Mouse (Mus musculus) mature B cell (primary cell): ENCODE measurements around the gene Mrpl47.

Experiments
- in situ Hi-C: fragments of 300-500 bp; cut with MboI; formaldehyde crosslinking; loops from 2 replicates; pipeline ENCODE4 v1.14.3; 2019

The Mrpl47 gene

DNA sequence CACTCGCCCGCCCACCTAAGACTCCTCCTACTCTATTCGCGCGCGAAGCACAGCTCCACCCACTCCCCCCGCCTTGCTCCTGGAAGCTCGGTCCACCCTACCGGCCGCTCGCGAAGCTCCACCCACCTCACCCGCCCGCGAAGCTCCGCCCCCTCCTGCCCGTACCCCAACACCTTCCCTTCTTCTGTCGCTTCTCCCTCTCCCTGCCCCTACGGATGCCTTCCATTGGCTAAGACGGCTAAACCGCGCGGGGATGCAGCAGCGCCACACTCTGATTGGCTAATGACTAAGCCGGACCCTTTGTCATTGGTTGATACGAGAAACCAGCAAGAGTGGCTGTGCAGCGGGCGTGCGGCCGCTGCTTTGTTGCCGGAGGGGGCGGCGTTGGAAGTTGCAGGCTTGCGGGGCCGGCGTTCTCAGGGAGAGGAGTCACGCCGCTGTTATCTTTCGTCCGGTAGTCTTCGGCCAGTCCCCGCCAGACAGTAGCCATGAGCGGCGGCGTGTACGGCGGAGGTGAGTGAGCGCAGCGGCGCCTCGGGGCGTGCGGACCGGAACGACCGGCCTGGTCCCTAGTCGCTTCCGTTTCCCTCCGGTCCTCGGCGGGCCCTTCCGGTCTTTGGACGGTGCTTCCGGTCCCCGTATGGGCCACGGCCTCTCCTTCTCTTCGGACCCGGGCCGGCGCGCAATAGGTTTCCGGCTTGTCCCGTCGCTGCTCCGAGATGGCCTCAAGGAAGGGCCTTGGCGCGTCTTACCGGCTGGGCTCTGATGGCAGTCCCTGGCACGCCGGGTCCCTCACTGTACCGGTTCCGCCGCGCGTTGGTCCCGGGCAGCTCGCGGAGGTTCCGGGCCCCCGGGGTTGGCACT lies 28.8 kb downstream of the Mrpl47 start:
- in situ Hi-C loops: loop anchor here (25.0 kb wide), 1 partner anchor 196 kb away; the partner anchor contains the start of gene Zfp639

DNA sequence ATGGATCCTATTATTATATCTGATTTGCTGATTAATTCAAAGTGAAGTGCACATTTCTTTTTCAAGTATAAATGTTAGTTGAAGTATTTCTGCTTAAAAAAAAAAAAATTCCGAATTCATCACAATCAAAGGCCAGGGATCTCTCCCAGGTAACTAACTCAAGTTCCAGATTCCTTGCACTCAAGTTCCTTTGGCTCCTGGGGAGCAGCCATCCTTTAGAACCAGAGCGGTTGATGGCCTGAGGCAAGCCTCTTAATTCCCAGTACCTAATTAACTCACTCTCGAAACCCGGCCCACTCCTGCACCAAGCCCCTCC lies 29.4 kb downstream of the Mrpl47 start:
- in situ Hi-C loops: loop anchor here (25.0 kb wide), 1 partner anchor 196 kb away; the partner anchor contains the start of gene Zfp639

DNA sequence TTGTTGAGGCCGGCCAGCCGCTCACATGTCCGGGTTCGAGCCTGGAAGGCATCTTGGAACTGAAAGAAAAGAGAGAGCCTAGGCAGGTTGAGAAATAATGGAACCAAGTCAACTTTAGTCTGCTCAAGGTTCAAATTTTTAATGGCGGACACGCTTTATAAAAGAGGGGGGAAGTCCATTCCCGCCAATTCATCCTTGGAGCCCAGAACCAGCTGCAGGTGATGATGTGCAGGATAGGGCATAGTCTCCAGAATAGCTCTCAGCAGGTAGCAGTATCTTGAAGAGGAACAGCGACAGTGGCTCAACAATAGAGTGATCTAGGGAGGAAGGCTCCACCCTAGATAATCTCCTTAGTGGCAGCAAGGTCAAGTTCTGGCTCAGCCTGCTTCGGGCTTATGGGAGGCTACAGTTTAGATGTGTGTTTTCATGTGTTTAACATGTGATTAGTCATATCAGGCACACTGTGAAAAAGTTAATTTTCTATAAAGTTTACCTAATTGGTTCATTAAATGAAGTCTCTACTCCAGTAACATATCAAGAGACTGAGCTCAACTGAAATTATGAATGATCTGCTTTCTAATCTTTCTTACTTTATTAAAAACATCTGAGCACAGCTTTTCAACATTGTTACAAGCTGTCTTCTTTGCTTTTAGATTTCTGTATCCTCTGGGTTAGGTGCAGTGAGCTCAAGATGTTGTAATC lies 31.6 kb downstream of the Mrpl47 start, which contains the start of gene Actl6a:
Gene Actl6a (plus strand): TSS at position 652 of the 702 bp plus-strand sequence.
- in situ Hi-C loops: loop anchor here (25.0 kb wide), 1 partner anchor 193 kb away; the partner anchor contains the start of gene Zfp639

DNA sequence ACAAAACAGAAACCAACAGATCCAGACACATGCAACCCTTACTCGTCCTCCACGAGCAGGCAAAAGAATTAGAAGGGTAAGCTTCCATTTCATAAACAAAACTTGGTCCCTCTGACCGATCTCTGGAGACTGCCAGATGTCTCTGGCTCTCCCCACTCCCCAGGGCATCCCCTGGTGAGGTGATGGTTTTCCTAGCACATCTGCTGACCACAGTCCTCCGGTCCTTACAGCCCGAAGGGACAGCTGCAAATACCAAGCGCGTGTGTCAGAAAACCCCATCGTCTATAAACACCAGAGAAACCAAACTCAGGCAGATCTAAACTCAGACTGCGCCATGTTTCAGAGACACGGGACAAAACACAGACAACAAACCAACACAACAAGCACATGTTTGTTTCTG lies 32.8 kb downstream of the Mrpl47 start:
- in situ Hi-C loops: loop anchor here (25.0 kb wide), 1 partner anchor 192 kb away; the partner anchor contains the start of gene Zfp639

DNA sequence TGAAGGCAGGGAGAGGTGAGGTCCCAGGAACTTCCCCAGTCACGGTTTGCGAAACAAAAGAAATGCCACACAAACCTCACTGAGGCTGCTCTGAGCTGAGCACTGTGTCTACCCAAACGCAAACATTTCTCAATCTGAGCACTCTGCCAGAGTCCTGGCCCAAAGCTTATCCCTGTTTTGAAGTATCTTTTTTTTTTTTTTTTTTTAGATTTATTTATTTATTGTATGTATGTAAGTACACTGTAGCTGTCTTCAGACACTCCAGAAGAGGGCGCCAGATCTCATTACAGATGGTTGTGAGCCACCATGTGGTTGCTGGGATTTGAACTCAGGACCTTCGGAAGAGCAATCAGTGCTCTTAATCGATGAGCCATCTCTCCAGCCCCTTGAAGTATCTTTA lies 33.4 kb downstream of the Mrpl47 start:
- in situ Hi-C loops: loop anchor here (25.0 kb wide), 1 partner anchor 192 kb away; the partner anchor contains the start of gene Zfp639

DNA sequence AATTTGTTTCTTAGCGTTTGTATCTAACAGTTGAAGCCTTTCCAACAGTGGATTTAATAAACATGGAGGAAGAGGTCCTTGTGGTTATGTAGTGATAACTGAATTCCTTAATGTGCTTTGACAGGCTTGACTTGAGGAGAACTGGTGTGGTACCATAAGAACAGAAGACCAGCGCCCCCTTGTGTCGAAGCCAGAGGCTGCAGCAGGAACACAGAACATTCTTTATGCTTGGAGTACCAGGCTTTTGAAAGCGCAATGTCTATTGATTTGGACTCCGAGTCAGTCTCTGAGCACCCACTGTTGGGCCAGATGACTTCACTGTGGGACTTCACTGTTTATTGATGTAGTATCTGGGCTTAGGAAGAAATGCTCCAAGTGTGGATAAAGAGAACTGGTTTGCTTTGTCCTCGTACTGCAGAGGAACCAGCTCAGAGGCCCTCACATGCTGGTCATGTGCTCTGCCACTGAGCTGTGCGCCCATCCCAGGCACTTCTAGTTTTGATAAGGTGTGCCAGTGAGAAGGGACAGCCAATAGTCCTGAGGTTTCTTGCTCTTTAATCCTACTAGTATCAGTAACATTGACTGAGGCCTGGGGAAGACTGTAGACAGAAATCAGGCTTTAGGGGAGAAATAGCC lies 39.1 kb downstream of the Mrpl47 start:
- in situ Hi-C loops: loop anchor here (25.0 kb wide), 1 partner anchor 361 kb away; no protein-coding TSS in a partner anchor

GRCm38 (mm10) chr3:32695583-32695980 lies 41.8 kb downstream of the Mrpl47 start:
- in situ Hi-C loops: loop anchor here (25.0 kb wide), 1 partner anchor 358 kb away; no protein-coding TSS in a partner anchor

DNA sequence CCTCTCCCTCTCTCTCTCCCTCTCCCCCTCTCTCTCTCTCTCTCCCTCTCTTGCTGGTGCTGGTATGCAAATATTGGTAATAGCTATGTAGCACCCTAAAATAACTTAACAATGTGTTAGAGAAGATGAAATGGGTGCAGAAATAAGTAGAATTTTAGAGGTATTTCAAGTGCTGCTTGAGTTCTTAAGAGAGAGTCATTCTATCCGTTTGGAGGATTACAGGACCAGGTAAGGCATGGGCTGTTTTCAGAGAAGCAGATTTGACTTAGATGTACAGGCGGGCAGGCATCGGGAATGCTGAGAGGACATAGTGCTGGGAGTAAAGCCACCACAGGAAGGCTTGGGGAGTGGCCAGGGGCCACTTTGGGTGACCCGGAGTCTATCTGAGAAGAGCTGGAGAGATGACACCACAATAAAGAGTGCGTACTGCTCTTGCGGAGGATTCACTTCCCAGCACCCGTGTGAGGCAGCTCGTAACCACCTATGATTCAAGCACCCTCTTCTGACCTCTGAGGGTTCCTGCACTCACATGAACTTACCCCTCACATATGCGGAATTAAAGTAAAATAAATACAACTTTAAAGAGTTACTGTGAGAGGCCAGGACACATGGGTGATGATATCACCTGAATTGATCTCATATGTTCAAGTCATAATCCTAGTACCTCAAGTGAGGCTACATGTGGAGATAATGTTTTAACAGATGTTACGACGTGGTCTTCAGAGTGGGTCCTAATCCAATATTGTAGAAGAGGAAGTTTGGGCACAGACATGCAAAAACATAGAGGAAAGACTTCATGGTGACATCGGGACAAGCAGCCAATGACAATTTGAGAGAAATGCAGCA lies 42.4 kb downstream of the Mrpl47 start:
- in situ Hi-C loops: loop anchor here (25.0 kb wide), 1 partner anchor 358 kb away; no protein-coding TSS in a partner anchor

DNA sequence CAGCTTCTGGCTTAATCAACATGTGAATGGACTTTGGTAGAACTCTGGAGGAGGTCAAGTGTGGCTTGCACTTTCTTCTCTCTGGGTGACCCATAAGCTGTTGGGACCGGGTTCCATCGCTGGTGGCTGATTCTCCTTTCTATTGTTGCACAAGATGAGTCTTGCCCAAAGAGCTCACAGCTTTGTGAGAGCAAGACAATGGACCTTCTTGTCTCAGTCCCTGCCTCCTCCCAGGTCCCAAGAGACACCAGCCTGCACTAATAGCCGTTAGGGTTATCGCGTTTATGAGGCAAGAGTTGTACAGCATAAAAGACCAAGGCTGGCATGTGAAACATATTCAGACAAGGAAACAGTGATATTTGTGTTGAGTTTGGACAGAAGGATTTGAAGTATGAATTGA lies 43.2 kb downstream of the Mrpl47 start:
- in situ Hi-C loops: loop anchor here (25.0 kb wide), 1 partner anchor 357 kb away; no protein-coding TSS in a partner anchor

GRCm38 (mm10) chr3:32691841-32692240 lies 45.6 kb downstream of the Mrpl47 start:
- in situ Hi-C loops: loop anchor here (25.0 kb wide), 1 partner anchor 355 kb away; no protein-coding TSS in a partner anchor

GRCm38 (mm10) chr3:32690901-32691300 lies 46.5 kb downstream of the Mrpl47 start:
- in situ Hi-C loops: loop anchor here (25.0 kb wide), 1 partner anchor 354 kb away; no protein-coding TSS in a partner anchor

- in situ Hi-C loops: loop anchor here (25.0 kb wide), 1 partner anchor 353 kb away; no protein-coding TSS in a partner anchor
Observed at GRCm38 (mm10) chr3:32690008-32690407, 47.4 kb downstream of the Mrpl47 start.

- in situ Hi-C loops: loop anchor here (25.0 kb wide), 1 partner anchor 352 kb away; no protein-coding TSS in a partner anchor
Observed at GRCm38 (mm10) chr3:32689567-32689999, 47.8 kb downstream of the Mrpl47 start.

- in situ Hi-C loops: loop anchor here (25.0 kb wide), 1 partner anchor 350 kb away; no protein-coding TSS in a partner anchor
Observed at GRCm38 (mm10) chr3:32687156-32687555, 50.2 kb downstream of the Mrpl47 start.

DNA sequence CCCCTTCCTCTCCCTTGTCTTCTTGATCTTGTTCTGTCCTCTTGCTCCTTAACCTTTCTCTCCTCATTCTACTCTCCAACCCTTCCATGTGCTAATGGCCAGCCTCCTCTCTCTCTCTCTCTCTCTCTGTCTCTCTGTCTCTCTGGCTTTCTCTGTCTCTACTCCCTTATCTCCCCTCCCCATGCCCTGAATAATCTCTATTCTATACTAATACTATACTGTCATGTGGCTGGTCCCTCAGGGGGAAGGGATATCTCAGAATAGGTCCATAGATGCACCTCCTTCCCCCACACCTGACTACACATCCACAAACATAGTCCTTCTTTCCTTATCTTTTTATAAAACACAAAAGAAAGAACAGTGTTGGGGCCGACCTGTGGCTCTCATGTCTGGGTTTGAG lies 50.9 kb downstream of the Mrpl47 start:
- in situ Hi-C loops: loop anchor here (25.0 kb wide), 1 partner anchor 349 kb away; no protein-coding TSS in a partner anchor

GRCm38 (mm10) chr3:32684631-32685030 lies 52.8 kb downstream of the Mrpl47 start:
- in situ Hi-C loops: loop anchor here (25.0 kb wide), 1 partner anchor 347 kb away; no protein-coding TSS in a partner anchor

GRCm38 (mm10) chr3:32682910-32683531 lies 54.4 kb downstream of the Mrpl47 start:
- in situ Hi-C loops: loop anchor here (25.0 kb wide), 1 partner anchor 346 kb away; no protein-coding TSS in a partner anchor

GRCm38 (mm10) chr3:32676393-32676792 lies 61.0 kb downstream of the Mrpl47 start:
- in situ Hi-C loops: loop anchor here (25.0 kb wide), 1 partner anchor 339 kb away; no protein-coding TSS in a partner anchor
